Mouse (Mus musculus): ENCODE results near the gene Smim24. TPM values are rescaled to one million over a fixed set of nuclear protein-coding genes. Genes with fewer than 3 reads are reported as not detected.

Gene Smim24
- polyA plus RNA-seq, 1 experiment from 2014 or later: 0.84 TPM

DNA sequence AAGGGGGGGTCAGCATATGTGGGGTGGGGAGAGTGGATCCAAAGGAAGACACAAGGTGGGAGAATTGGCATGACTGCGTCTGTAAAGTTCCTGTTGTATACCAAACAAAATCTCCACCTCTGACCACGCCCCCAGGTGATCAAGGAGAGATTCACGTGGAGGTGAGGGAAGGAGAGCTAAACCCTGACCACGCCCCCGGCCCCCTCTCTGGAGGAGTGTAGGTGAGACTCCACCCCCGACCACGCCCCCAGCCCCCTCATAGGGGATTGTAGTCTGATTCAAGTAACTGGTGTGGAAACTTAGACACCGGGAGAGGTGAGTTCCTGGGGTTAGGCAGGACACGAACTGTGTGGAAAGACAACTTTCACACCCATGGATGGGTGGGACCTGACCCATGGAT is 11.2 kb downstream of the Smim24 start:
- Histone ChIP-seq H3K4me2 (replicated peaks) (no peak overlapping the region), H3K4me1 (replicated peaks; ENCODE audit: control insufficient read depth, insufficient read depth, low read length) (peaks cover 51% of the 10 kb centered on the region)

DNA sequence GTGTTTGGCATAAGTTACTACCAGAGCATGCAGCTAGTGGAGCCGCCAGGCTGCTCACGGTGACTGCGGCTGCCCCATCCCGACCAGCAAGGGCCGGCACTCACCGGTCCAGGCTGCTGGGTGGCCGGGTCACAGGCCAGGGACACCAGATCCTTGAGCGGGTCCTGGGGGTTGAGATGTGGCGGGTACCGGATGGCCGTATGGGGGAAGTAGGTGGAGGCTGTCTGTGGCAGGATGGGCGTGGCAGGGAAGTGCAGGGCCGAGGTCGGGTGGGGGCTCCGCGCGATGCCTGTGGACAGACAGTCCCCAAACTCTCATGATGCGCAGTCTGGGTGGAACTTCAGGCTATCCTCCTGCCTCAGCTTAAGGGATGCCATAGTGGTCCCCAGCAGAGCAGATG is 11.9 kb downstream of the Smim24 start:
- DNase-seq (ENCODE audit: low spot score): no peak
- H3K4me1 ChIP-seq (replicated peaks; ENCODE audit: control insufficient read depth, insufficient read depth, low read length): peaks cover 51% of the 10 kb centered on the region
- H3K36me3 ChIP-seq (replicated peaks; ENCODE audit: control insufficient read depth, insufficient read depth): peaks cover 74% of the 10 kb centered on the region
- no peak overlapping the region for H3K9ac ChIP-seq
- no peak for ATAC-seq (ENCODE audit: low FRiP score)
- H3K4me2 ChIP-seq (replicated peaks): no peak overlapping the region
- 67% methylated on average over 18 of the region's 18 CpGs for WGBS
- no peak overlapping the region for H3K4me3 ChIP-seq (replicated peaks; ENCODE audit: low read length)
- no peaks in the 10 kb centered on the region for H3K9me3 ChIP-seq (ENCODE audit: control insufficient read depth, low read length)
- no peak overlapping the region for H3K27ac ChIP-seq
- H3K27me3 ChIP-seq (ENCODE audit: control insufficient read depth, insufficient read depth, low read length): peaks cover 15% of the 10 kb centered on the region; the same call in 1 of the 2 replicates

More for the DNA sequence above, 11.2 kb downstream of the Smim24 start:
- Histone ChIP-seq H3K27ac (no peak overlapping the region), H3K9ac (no peak overlapping the region), H3K4me3 (replicated peaks; ENCODE audit: low read length) (no peak overlapping the region), H3K9me3 (ENCODE audit: control insufficient read depth, low read length) (no peaks in the 10 kb centered on the region), H3K36me3 (replicated peaks; ENCODE audit: control insufficient read depth, insufficient read depth) (peaks cover 80% of the 10 kb centered on the region), H3K27me3 (ENCODE audit: control insufficient read depth, insufficient read depth, low read length) (peaks cover 15% of the 10 kb centered on the region; the same call in 1 of the 2 replicates)
- DNase-seq (ENCODE audit: low spot score) (no peak), ATAC-seq (ENCODE audit: low FRiP score) (no peak)
- 18% methylated on average over 9 of the region's 9 CpGs for WGBS

DNA sequence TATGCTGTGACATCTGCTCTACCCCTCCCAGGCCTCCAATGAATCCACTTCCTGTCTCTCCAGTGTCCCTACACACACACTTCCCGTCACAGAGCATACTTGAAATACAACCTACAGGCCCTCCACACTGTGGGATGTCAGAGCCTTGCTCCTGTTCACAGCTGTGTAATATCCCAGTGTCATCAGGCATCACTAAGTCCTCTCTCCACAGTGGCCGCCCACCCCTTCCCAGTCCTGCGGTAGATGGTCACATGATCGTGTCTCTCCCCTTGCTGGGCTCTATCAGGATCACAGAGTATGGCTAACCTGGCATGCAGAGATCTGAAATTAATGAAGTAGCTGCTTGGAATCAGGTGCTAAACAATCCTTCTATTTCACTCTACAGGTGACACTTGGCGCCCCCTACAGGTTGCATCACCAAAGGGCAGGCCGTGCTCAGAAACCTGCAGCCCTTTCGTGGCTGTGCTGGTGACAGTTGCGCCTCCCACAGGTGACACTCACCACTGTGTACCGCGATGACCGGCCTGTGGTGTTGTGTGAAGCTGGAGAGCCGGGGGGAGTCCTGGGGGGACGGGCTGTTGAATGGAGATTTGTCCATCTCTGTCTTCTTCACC is 12.8 kb downstream of the Smim24 start:
- 47% methylated on average over 13 of the region's 13 CpGs for WGBS
- peaks cover 15% of the 10 kb centered on the region; the same call in 1 of the 2 replicates for H3K27me3 ChIP-seq (ENCODE audit: control insufficient read depth, insufficient read depth, low read length)
- H3K27ac ChIP-seq: no peak overlapping the region

DNA sequence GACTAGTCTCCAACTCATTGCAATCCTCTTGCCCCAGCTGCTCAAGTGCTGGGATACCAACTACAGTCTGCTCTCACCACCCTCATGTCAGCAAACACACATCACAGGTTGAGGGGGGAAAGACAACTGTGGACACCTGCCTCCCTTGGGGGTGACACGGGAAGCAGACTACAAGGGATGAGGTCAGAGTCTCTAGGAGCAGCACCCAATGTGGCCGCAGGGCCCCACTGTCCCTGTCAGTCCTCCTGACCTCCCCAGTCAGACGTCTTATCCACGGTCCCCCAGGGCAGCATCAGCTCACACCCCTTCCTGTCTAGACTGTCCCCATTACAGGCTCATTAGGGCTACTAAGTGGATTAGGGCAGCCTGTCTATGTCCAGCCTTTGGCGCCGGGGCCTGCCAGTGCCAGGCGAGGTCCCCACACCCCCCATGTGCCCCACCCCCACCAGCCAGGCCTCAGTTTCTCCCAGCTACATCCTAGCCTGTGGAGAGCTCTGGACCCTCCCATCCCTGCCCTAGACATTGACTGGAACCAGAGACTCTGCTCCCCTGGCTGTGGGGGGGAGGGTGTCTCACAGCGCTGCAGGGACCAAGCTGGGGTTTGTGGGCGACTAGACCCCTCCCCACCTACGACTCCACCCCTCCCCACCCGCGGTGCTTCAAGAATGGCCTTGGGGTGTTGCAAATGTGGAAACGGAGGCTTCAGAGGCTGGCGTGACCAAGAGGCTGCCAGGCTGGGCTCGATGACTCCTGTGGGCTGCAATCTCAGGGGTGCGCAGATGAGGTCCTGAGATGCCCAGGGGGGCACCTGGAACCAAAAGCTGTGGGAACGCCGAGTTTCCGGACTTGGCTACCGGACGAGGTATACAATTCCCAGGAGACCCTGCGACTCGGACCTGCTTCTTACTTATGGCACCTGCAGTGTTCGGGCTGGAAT is 13.9 kb downstream of the Smim24 start:
- peaks cover 15% of the 10 kb centered on the region; the same call in 1 of the 2 replicates for H3K27me3 ChIP-seq (ENCODE audit: control insufficient read depth, insufficient read depth, low read length)
- H3K9ac ChIP-seq: peak overlapping the region; percentile 34; the same call in 1 of the 2 replicates
- peak overlapping the region; percentile 14; the same call in 1 of the 2 replicates for H3K4me3 ChIP-seq (replicated peaks; ENCODE audit: low read length)
- ATAC-seq (ENCODE audit: low FRiP score) (no peak), DNase-seq (ENCODE audit: low spot score) (no peak)
- H3K36me3 ChIP-seq (replicated peaks; ENCODE audit: control insufficient read depth, insufficient read depth): peaks cover 58% of the 10 kb centered on the region
- peaks cover 48% of the 10 kb centered on the region for H3K4me1 ChIP-seq (replicated peaks; ENCODE audit: control insufficient read depth, insufficient read depth, low read length)
- 24% methylated on average over 24 of the region's 24 CpGs for WGBS
- peak overlapping the region; percentile 51; the same call in 1 of the 2 replicates for H3K27ac ChIP-seq
- no peaks in the 10 kb centered on the region for H3K9me3 ChIP-seq (ENCODE audit: control insufficient read depth, low read length)
- H3K4me2 ChIP-seq (replicated peaks): peak overlapping the region; percentile 43

More for the DNA sequence above, 12.8 kb downstream of the Smim24 start:
- no peak for DNase-seq (ENCODE audit: low spot score)
- no peak for ATAC-seq (ENCODE audit: low FRiP score)
- Histone ChIP-seq H3K9me3 (ENCODE audit: control insufficient read depth, low read length) (no peaks in the 10 kb centered on the region), H3K4me2 (replicated peaks) (no peak overlapping the region), H3K9ac (no peak overlapping the region), H3K4me3 (replicated peaks; ENCODE audit: low read length) (no peak overlapping the region), H3K36me3 (replicated peaks; ENCODE audit: control insufficient read depth, insufficient read depth) (peaks cover 64% of the 10 kb centered on the region), H3K4me1 (replicated peaks; ENCODE audit: control insufficient read depth, insufficient read depth, low read length) (peaks cover 51% of the 10 kb centered on the region)

DNA sequence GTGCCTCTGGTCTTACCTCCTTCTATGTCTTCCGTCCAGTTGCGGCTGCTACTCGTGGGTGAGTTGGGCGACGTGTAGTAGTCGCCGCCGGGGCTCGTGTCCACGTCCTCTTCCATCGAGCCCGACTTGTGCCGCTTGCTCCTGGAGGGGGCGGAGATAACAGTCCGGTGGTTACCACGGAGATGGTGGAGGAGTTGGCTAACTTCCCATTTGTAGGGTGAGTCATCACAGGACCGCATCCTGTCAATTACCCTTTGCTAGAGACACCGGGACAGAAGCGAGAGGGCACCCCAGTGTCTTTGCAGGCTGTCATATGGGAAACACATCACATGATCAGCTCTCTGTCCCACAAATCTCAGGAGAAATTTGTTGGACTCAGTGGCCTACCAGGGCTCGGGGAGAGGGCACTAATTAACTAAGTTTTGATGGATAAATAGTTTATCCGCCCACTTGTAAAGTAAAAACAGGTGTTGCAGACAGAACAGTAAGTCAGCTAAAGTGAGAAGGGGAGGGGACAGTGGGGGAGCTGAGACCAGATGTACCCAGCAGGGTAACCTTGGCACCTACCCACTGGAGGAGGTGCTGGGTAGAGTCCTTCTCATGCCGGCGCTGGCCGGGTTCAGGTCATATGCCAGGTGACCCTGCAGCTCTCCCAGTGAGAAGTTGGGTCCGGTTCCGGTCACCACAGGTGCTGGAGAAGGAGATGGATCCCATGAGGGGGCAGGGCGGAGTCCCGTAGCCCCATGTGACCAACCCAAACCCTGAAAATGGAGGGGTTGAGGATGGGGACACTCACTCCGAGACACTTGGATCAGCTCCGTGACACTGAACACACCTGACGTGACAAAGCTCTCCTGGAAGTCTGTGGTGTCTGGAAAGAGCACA is 14.9 kb downstream of the Smim24 start:
- no peaks in the 10 kb centered on the region for H3K9me3 ChIP-seq (ENCODE audit: control insufficient read depth, low read length)
- peak overlapping the region; percentile 43 for H3K4me2 ChIP-seq (replicated peaks)
- H3K36me3 ChIP-seq (replicated peaks; ENCODE audit: control insufficient read depth, insufficient read depth): peaks cover 57% of the 10 kb centered on the region
- 27% methylated on average over 31 of the region's 31 CpGs for WGBS
- H3K27ac ChIP-seq: peak overlapping the region; percentile 51; the same call in 1 of the 2 replicates
- peaks cover 15% of the 10 kb centered on the region; the same call in 1 of the 2 replicates for H3K27me3 ChIP-seq (ENCODE audit: control insufficient read depth, insufficient read depth, low read length)
- peak overlapping the region; percentile 14; the same call in 1 of the 2 replicates for H3K4me3 ChIP-seq (replicated peaks; ENCODE audit: low read length)
- peak; percentile 76 for DNase-seq (ENCODE audit: low spot score)
- peaks cover 45% of the 10 kb centered on the region for H3K4me1 ChIP-seq (replicated peaks; ENCODE audit: control insufficient read depth, insufficient read depth, low read length)
- ATAC-seq (ENCODE audit: low FRiP score): no peak
- peak overlapping the region; percentile 34; the same call in 1 of the 2 replicates for H3K9ac ChIP-seq

DNA sequence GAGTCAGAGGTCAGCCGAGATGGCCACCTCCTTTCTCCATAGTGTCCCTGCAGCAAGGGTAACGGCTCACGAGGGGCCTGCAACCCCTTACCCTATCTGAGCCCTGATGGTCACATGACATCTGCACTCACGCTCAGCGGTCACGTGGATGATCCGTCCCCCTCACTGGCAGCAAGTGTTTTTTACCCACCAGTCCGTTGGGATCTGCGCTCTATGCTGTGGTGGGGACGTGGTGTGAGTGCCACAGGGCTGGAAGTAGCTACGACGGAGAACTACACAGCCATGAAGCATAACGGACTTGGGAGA is 15.5 kb downstream of the Smim24 start:
- no peak overlapping the region for H3K9ac ChIP-seq
- H3K27ac ChIP-seq: no peak overlapping the region
- H3K4me1 ChIP-seq (replicated peaks; ENCODE audit: control insufficient read depth, insufficient read depth, low read length): peaks cover 39% of the 10 kb centered on the region
- H3K4me3 ChIP-seq (replicated peaks; ENCODE audit: low read length): no peak overlapping the region
- H3K27me3 ChIP-seq (ENCODE audit: control insufficient read depth, insufficient read depth, low read length): peaks cover 15% of the 10 kb centered on the region; the same call in 1 of the 2 replicates
- no peak overlapping the region for H3K4me2 ChIP-seq (replicated peaks)
- WGBS: 47% methylated on average over 13 of the region's 13 CpGs
- no peak for DNase-seq (ENCODE audit: low spot score)
- H3K36me3 ChIP-seq (replicated peaks; ENCODE audit: control insufficient read depth, insufficient read depth): peaks cover 51% of the 10 kb centered on the region
- no peaks in the 10 kb centered on the region for H3K9me3 ChIP-seq (ENCODE audit: control insufficient read depth, low read length)
- no peak for ATAC-seq (ENCODE audit: low FRiP score)

DNA sequence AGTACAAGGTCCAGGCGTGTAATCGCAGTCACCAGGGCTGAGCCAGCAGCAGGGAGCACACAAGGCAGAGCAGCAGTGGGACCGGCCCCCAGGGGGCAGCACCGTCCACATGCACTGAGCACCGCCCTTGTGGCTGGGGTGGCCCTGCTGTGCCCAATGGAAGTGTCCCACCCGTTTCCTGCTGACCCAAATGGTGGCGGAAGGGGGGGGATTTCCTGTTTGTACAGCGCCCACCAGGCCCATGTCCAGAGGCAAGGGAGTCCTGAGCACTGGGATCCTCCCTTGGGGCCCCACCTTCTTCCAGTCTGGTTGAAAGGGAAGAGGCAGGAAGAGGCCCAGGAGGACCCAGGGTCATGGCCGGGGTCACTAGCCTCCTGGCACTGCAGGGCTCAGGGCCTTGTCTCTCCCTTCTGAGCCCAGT is 16.0 kb downstream of the Smim24 start:
- DNase-seq (ENCODE audit: low spot score) (no peak), ATAC-seq (ENCODE audit: low FRiP score) (no peak)
- Histone ChIP-seq H3K4me2 (replicated peaks) (no peak overlapping the region), H3K27ac (no peak overlapping the region), H3K4me3 (replicated peaks; ENCODE audit: low read length) (no peak overlapping the region), H3K9me3 (ENCODE audit: control insufficient read depth, low read length) (no peaks in the 10 kb centered on the region), H3K4me1 (replicated peaks; ENCODE audit: control insufficient read depth, insufficient read depth, low read length) (peaks cover 40% of the 10 kb centered on the region), H3K27me3 (ENCODE audit: control insufficient read depth, insufficient read depth, low read length) (peaks cover 15% of the 10 kb centered on the region; the same call in 1 of the 2 replicates), H3K36me3 (replicated peaks; ENCODE audit: control insufficient read depth, insufficient read depth) (peaks cover 46% of the 10 kb centered on the region), H3K9ac (no peak overlapping the region)
- WGBS: 20% methylated on average over 9 of the region's 9 CpGs

DNA sequence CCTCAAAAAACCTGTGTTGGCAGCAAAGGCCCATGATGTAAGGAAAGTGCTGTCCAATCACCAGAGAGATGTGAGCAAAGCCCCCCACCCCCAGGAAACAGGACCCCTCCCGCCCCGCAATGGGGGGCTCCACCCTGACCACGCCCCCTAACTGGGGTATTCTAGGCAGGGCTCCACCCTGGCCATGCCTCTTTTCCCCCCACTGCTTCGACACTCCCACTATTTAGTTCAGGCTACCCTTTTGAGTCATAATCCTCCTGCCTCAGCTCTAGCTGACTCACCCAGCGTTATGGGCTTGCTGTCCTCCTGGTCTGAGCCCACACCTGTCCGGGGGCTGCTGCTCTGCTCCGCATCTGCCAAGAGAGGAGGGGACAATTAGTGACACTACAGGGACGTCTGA is 16.5 kb downstream of the Smim24 start:
- no peak overlapping the region for H3K9ac ChIP-seq
- WGBS: 13% methylated on average over 8 of the region's 8 CpGs
- no peak overlapping the region for H3K4me3 ChIP-seq (replicated peaks; ENCODE audit: low read length)
- no peak for DNase-seq (ENCODE audit: low spot score)
- no peak for ATAC-seq (ENCODE audit: low FRiP score)
- H3K4me1 ChIP-seq (replicated peaks; ENCODE audit: control insufficient read depth, insufficient read depth, low read length): peaks cover 45% of the 10 kb centered on the region
- peaks cover 41% of the 10 kb centered on the region for H3K36me3 ChIP-seq (replicated peaks; ENCODE audit: control insufficient read depth, insufficient read depth)
- H3K27ac ChIP-seq: no peak overlapping the region
- no peaks in the 10 kb centered on the region for H3K9me3 ChIP-seq (ENCODE audit: control insufficient read depth, low read length)
- peaks cover 15% of the 10 kb centered on the region; the same call in 1 of the 2 replicates for H3K27me3 ChIP-seq (ENCODE audit: control insufficient read depth, insufficient read depth, low read length)
- 0 out of 2 replicates have a peak overlapping the region, but pooled peaks have one; percentile 4 for H3K4me2 ChIP-seq (replicated peaks)

Measured in hindbrain, embryonic 14.5 days (tissue).